Mouse (Mus musculus) E14TG2a.4 (cell line): Measurements from ENCODE around the gene Syngap1.

Experiments used
- CTCF ChIP-seq: conservative IDR thresholded peaks from 2 replicates; pipeline ENCODE4 v1.5.1; 2014; ENCODE audit warnings: low read length
- POU5F1 ChIP-seq: IDR thresholded peaks from 2 replicates; pipeline ENCODE4 v1.6.1; 2014; ENCODE audit warnings: low read length, borderline replicate concordance

DNA sequence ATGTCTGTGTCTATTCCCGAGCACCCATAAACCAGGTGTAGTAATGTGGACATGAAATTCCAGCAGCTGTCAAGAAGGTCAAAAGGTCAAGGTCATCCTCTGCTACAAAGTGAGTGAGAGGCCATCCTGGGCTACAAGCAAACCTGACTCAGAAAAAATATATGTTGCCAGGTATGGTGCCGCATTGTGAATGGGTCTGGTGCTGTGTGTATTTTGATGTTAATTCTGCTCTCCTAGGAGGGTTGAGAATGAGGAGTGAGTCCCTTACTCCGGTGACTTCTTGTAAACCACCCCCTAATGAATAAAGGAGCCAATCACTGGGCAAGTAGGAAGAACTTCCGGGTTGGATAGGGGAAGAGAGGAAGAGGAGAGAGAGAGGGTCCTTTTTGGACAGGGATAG lies 56.6 kb downstream of the Syngap1 start:
- no peak for TF ChIP-seq CTCF
- TF ChIP-seq POU5F1, result no peak
